Mouse (Mus musculus) mammary gland, adult 2 months (tissue): ENCODE measurements around the gene Gm7361. TPM values are rescaled to one million over a fixed set of nuclear protein-coding genes. Genes with fewer than 3 reads are reported as not detected.

ENCODE experiments used
- polyA plus RNA-seq: library from polyadenylated mRNA; depleted of rRNA; stranded (reverse); fragments of >200 nt; gene quantifications from 2 replicates; pipeline ENCODE4 v1.2.3, GENCODE M21; 2012; ENCODE audit warnings: low replicate concordance; rRNA removed

Gm7361 gene
- polyA plus RNA-seq, result not detected in 2 replicates

DNA sequence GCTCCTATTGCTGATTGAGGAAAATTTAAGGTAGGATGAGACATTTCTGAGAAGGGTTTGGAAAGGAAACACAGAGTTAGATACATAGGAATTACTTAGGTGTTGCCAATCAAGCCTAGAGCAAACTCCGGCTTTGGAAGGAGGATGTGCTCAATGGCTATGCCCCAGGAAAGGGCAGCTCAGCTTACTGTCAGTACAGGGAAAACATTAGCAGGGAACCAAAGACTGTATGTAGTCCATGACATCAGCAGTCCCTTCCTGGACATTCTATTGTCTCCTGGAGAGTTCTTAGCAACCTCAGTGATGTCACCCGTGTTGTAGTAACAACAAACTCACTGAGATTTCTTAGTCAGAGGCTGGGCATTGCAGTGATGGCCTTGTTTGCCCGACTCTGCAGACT lies at the start of gene Gm7361:
Gene Gm7361 (plus strand): TSS at position 301 of the 400 bp plus-strand sequence.

Other genes with a start within 250 kb of the Gm7361 start
- not detected in 2 replicates for gene Gm5862, start 234.8 kb upstream of the Gm7361 start, polyA plus RNA-seq
- gene Speer4a, start 218.1 kb upstream of the Gm7361 start, polyA plus RNA-seq, result not detected in 2 replicates
- not detected in 2 replicates for gene Gm7347, start 199.1 kb upstream of the Gm7361 start, polyA plus RNA-seq
- gene Gm10471, start 168.4 kb upstream of the Gm7361 start, polyA plus RNA-seq, result not detected in 2 replicates
- not detected in 2 replicates for gene 5031410I06Rik, start 152.3 kb upstream of the Gm7361 start, polyA plus RNA-seq
- not detected in 2 replicates for gene Gm10220, start 136.3 kb upstream of the Gm7361 start, polyA plus RNA-seq